Mouse (Mus musculus) limb, embryonic 11.5 days (tissue): Measurements from ENCODE around the gene Ncam1. TPM values are rescaled to one million over a fixed set of nuclear protein-coding genes. Genes with fewer than 3 reads are reported as not detected.

Experiments used
- ATAC-seq: fragments of 200-750 bp; cut with Nextera tagmentation; 2 replicates; pipeline ENCODE4 v1.8.0; 2017; ENCODE audit warnings: low read depth; ENCODE audit not compliant: insufficient number of reproducible peaks, low FRiP score, low TSS enrichment
- DNase-seq: peaks from one replicate; pipeline ENCODE4 v3.0.0-alpha.2; 2015; ENCODE audit warnings: low spot score
- H3K27ac ChIP-seq: fragments of 300-500 bp; sonication (generic); replicated peaks from 2 replicates; pipeline ENCODE4 v1.5.1; 2014; ENCODE audit warnings: low read depth, mild to moderate bottlenecking, low read length
- H3K27me3 ChIP-seq: fragments of 300-500 bp; sonication (generic); 2 replicates; pipeline ENCODE4 v1.6.1; 2014; ENCODE audit warnings: mild to moderate bottlenecking, low read length, mixed read lengths; ENCODE audit not compliant: control insufficient read depth, insufficient read depth
- H3K36me3 ChIP-seq: fragments of 300-500 bp; sonication (generic); 2 replicates; pipeline ENCODE4 v1.6.1; 2014; ENCODE audit warnings: mild to moderate bottlenecking, low read length, moderate library complexity, mixed read lengths; ENCODE audit not compliant: control insufficient read depth, insufficient read depth
- H3K4me1 ChIP-seq: fragments of 300-500 bp; sonication (generic); 2 replicates; pipeline ENCODE4 v1.6.1; 2014; ENCODE audit warnings: low read length, mixed read lengths; ENCODE audit not compliant: control insufficient read depth, insufficient read depth
- H3K4me2 ChIP-seq: fragments of 300-500 bp; sonication (generic); 2 replicates; pipeline ENCODE4 v1.6.1; 2014; ENCODE audit warnings: low read depth, mild to moderate bottlenecking, moderate library complexity; ENCODE audit not compliant: severe bottlenecking
- H3K4me3 ChIP-seq: fragments of 300-500 bp; sonication (generic); 2 replicates; pipeline ENCODE4 v1.5.1; 2014; ENCODE audit warnings: low read depth, low read length
- H3K9ac ChIP-seq: fragments of 300-500 bp; sonication (generic); 2 replicates; pipeline ENCODE4 v1.6.1; 2014; ENCODE audit warnings: mild to moderate bottlenecking, low read length
- H3K9me3 ChIP-seq: fragments of 300-500 bp; sonication (generic); 2 replicates; pipeline ENCODE4 v1.6.1; 2016; ENCODE audit warnings: low read length; ENCODE audit not compliant: control insufficient read depth
- WGBS: fragments of 180-500 bp; shearing (Covaris S2); extraction: QIAGEN DNeasy Blood & Tissue Kit; methylation state at CpG from one replicate; pipeline ENCODE4 v1.1.7; 2014; 5-methylcytosine and 5-hydroxymethylcytosine counted together
- polyA plus RNA-seq: library from polyadenylated mRNA; unstranded; fragments of >200 nt; fragmentation: Nextera tagmentation; extraction: Ambion mirVana; gene quantifications from 2 replicates; pipeline ENCODE4 v1.2.1, GENCODE M21; 2014

Gene Ncam1
- polyA plus RNA-seq, 1 experiment from 2014 or later, result 34.2 TPM

DNA sequence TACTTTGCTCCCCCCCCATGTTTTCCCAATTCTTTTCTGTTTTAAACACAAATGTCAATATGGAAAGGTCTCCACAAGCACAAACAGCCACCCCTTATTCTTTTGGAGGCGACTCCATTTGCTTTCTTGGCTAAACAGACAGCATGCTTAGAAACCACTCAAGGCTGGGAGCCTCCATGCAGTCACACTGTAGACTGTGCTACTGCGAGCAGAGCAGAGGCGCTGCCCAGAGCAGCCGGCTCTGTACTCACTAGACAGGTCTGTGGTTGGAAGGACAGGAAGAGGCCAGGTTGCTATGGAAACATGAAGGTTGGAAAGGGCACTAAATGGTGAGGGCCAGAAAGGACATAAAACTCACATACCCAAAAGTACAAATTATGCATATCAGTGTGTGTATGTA is 263.8 kb downstream of the Ncam1 start:
- peaks cover 18% of the 10 kb centered on the region for H3K4me1 ChIP-seq
- no peak for ATAC-seq
- WGBS, result 51% methylated on average over 4 of the region's 4 CpGs

GRCm38 (mm10) chr9:49533912-49534491 is 264.7 kb downstream of the Ncam1 start:
- no peaks in the 10 kb centered on the region for H3K36me3 ChIP-seq
- no peak overlapping the region for H3K27ac ChIP-seq
- H3K4me3 ChIP-seq, result no peak overlapping the region
- H3K4me1 ChIP-seq, result peaks cover 18% of the 10 kb centered on the region
- WGBS, result 20% methylated on average over 8 of the region's 8 CpGs
- no peak for ATAC-seq
- peak; percentile 25 for DNase-seq
- no peak overlapping the region for H3K4me2 ChIP-seq
- no peaks in the 10 kb centered on the region for H3K27me3 ChIP-seq
- H3K9me3 ChIP-seq, result no peaks in the 10 kb centered on the region
- H3K9ac ChIP-seq, result no peak overlapping the region

More for the DNA sequence above, 263.8 kb downstream of the Ncam1 start:
- peak; percentile 30 for DNase-seq
- Histone ChIP-seq H3K4me3 (no peak overlapping the region), H3K27ac (no peak overlapping the region), H3K9ac (no peak overlapping the region), H3K4me2 (no peak overlapping the region), H3K27me3 (no peaks in the 10 kb centered on the region), H3K9me3 (no peaks in the 10 kb centered on the region), H3K36me3 (no peaks in the 10 kb centered on the region)

DNA sequence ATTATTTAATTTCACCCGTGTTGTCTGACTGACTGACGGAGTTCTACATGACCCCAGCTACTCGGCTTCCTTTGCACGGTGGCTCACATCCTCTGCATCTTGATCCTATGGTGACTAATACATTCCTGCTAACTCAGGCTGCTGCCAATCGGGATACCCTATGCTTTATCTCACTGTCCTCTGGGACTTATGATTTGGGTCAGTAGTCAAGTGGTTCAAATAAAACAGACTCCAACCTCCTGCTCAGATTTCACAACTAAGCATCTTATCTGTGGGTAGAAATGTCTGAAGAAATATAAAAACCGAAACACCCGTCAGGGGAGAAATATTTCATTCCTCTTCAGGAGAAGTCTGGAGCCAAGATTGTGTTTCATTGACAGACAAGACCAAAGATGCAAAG is 265.3 kb downstream of the Ncam1 start:
- H3K27ac ChIP-seq, result no peak overlapping the region
- DNase-seq (no peak), ATAC-seq (no peak)
- H3K9me3 ChIP-seq, result no peaks in the 10 kb centered on the region
- H3K4me1 ChIP-seq, result peaks cover 18% of the 10 kb centered on the region
- no peaks in the 10 kb centered on the region for H3K27me3 ChIP-seq
- H3K4me3 ChIP-seq, result no peak overlapping the region
- no peaks in the 10 kb centered on the region for H3K36me3 ChIP-seq
- no peak overlapping the region for H3K9ac ChIP-seq
- 74% methylated on average over 7 of the region's 7 CpGs for whole genome bisulfite sequencing
- H3K4me2 ChIP-seq, result no peak overlapping the region

GRCm38 (mm10) chr9:49531833-49532232 is 266.9 kb downstream of the Ncam1 start:
- no peak for DNase-seq
- H3K27me3 ChIP-seq, result no peaks in the 10 kb centered on the region
- H3K27ac ChIP-seq, result no peak overlapping the region
- no peaks in the 10 kb centered on the region for H3K9me3 ChIP-seq
- WGBS, result 90% methylated on average over 6 of the region's 6 CpGs
- peaks cover 16% of the 10 kb centered on the region for H3K4me1 ChIP-seq
- no peak overlapping the region for H3K4me3 ChIP-seq
- no peaks in the 10 kb centered on the region for H3K36me3 ChIP-seq
- H3K9ac ChIP-seq, result no peak overlapping the region
- no peak overlapping the region for H3K4me2 ChIP-seq
- no peak for ATAC-seq

GRCm38 (mm10) chr9:49531257-49531656 is 267.5 kb downstream of the Ncam1 start:
- Histone ChIP-seq H3K27ac (no peak overlapping the region), H3K9ac (no peak overlapping the region), H3K4me2 (no peak overlapping the region), H3K36me3 (no peaks in the 10 kb centered on the region), H3K27me3 (no peaks in the 10 kb centered on the region), H3K9me3 (no peaks in the 10 kb centered on the region), H3K4me1 (peaks cover 15% of the 10 kb centered on the region), H3K4me3 (no peak overlapping the region)
- ATAC-seq (no peak), DNase-seq (no peak)
- WGBS, result 27% methylated on average over 7 of the region's 7 CpGs

- no peak overlapping the region for H3K4me2 ChIP-seq
Measured at GRCm38 (mm10) chr9:49530739-49531138, 268.0 kb downstream of the Ncam1 start.

GRCm38 (mm10) chr9:49529366-49529959 is 269.3 kb downstream of the Ncam1 start:
- 63% methylated on average over 8 of the region's 8 CpGs for WGBS
- DNase-seq (no peak), ATAC-seq (no peak)
- Histone ChIP-seq H3K27me3 (no peaks in the 10 kb centered on the region), H3K4me2 (no peak overlapping the region), H3K9me3 (no peaks in the 10 kb centered on the region), H3K27ac (no peak overlapping the region), H3K36me3 (no peaks in the 10 kb centered on the region), H3K4me1 (peaks cover 6% of the 10 kb centered on the region), H3K4me3 (no peak overlapping the region), H3K9ac (no peak overlapping the region)

More at GRCm38 (mm10) chr9:49530739-49531138, 268.0 kb downstream of the Ncam1 start:
- Histone ChIP-seq H3K4me1 (peaks cover 10% of the 10 kb centered on the region), H3K9me3 (no peaks in the 10 kb centered on the region), H3K4me3 (no peak overlapping the region), H3K9ac (no peak overlapping the region), H3K36me3 (no peaks in the 10 kb centered on the region), H3K27ac (no peak overlapping the region), H3K27me3 (no peaks in the 10 kb centered on the region)
- WGBS, result 23% methylated on average over 4 of the region's 4 CpGs
- DNase-seq (peak; percentile 27), ATAC-seq (no peak)

GRCm38 (mm10) chr9:49528943-49529342 is 269.8 kb downstream of the Ncam1 start:
- WGBS, result 54% methylated on average over 10 of the region's 10 CpGs
- H3K4me1 ChIP-seq, result peaks cover under 1% of the 10 kb centered on the region
- H3K9me3 ChIP-seq, result no peaks in the 10 kb centered on the region
- no peak overlapping the region for H3K4me2 ChIP-seq
- no peak overlapping the region for H3K27ac ChIP-seq
- DNase-seq, result peak; percentile 48
- no peak for ATAC-seq
- H3K4me3 ChIP-seq, result no peak overlapping the region
- no peaks in the 10 kb centered on the region for H3K27me3 ChIP-seq
- no peak overlapping the region for H3K9ac ChIP-seq
- no peaks in the 10 kb centered on the region for H3K36me3 ChIP-seq

DNA sequence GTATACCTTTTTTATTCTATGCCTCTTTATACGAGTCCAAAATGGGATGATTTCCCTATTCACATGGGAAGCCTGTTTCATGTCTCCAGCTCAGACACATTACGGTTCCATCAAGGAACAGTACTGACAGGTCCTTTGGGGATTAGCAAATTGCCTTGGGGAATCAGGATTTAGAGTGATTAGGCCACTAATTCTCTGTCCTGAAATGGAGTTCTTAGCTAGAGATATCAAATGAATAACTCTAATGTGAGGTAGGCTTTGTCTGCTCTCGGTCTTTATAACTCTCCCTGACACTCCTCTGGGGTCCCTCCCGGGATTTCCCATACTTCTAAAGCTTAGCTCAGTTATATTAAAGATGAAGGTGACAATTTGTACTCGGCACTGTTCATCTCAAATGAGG is 270.7 kb downstream of the Ncam1 start:
- Histone ChIP-seq H3K4me3 (no peak overlapping the region), H3K4me1 (no peaks in the 10 kb centered on the region), H3K9ac (no peak overlapping the region), H3K4me2 (no peak overlapping the region), H3K36me3 (no peaks in the 10 kb centered on the region), H3K27ac (no peak overlapping the region), H3K9me3 (no peaks in the 10 kb centered on the region), H3K27me3 (no peaks in the 10 kb centered on the region)
- DNase-seq (no peak), ATAC-seq (no peak)
- 83% methylated on average over 5 of the region's 5 CpGs for WGBS
